Mouse (Mus musculus): ENCODE results near the gene Olfr1150-ps1.

The Olfr1150-ps1 gene

DNA sequence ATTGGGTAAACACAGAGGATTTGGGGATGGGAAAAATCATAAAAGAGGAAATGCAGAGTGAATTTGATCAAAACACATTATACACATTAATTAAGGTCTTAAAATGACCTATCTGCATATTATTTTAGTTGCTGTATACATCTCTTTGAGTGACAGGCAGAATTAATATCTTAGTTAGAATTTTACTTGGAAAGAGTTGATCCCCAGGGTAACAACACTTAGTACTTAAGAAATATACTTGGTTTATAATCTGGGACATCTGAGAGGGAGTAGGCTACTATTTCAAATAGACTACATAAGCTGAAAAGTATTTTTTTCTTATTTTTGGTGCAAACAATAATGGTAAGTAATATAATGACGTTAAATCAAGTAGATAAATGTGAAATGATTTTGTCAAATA, at the start of gene Olfr1150-ps1:
Gene Olfr1150-ps1, plus strand, starts transcription at position 301 of the 400 bp plus-strand sequence.
- no peak for DNase-seq

DNA sequence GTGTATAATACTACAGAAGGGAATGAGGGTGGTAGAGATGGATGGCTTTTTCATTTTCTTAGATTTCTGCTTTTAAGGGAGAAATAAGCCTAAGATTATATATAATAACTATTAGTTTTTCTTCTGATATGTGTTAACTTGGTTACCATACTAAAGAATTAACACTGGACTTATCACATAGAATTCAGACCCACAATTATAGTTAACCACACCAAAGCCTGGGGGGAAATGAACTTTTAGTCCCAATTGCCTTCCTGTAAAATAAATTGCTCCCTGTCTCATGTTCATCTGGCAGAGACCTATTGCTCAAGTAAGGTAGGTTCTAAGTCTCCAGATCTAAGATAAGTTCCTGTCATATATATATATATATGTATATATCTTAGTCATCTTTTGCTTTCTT, 43.5 kb upstream of the Olfr1150-ps1 start, which contains the start of gene Olfr1143:
Gene Olfr1143, plus strand, starts transcription at position 301 of the 400 bp plus-strand sequence.
- DNase-seq: no peak

DNA sequence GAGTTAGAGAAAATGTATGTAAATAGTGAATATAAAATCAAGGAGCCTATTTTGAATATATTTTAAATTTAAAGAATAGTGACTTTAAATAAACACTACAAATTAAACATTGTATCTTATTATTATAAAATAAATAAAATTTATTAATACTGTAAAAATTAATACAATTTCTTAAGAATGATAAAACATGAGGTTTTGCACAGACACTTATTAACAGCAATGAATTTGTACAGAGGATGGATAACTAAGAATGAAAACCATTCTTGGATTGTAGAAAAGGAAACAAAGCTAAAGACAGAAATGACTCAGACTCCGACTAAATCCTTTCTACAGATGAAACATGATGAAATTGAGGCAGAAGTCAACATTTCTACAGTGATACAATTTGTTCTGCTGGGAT, 34.3 kb upstream of the Olfr1150-ps1 start, which contains the start of gene Olfr1145:
Gene Olfr1145, plus strand, starts transcription at position 301 of the 400 bp plus-strand sequence.
- DNase-seq: no peak

DNA sequence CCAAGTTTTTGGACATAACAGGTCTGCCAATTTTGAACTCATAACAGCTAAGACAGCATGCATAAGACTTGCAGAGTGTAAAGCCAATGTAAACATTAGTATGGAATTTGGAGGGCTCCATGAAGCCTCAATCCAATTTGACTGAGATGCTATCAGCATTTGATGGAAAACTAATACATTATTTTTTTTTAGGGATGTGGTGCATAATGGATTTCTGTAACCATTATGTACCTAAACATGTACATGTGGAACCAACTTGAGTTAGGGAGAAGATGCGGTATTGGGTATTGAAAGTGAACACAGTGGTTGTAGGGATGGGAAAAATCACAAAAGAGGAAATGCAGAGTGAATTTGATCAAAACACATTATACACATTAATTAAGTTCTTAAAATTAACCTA, 13.6 kb upstream of the Olfr1150-ps1 start, which contains the start of gene Olfr1148:
Gene Olfr1148, plus strand, starts transcription at position 301 of the 400 bp plus-strand sequence.
- no peak for DNase-seq

DNA sequence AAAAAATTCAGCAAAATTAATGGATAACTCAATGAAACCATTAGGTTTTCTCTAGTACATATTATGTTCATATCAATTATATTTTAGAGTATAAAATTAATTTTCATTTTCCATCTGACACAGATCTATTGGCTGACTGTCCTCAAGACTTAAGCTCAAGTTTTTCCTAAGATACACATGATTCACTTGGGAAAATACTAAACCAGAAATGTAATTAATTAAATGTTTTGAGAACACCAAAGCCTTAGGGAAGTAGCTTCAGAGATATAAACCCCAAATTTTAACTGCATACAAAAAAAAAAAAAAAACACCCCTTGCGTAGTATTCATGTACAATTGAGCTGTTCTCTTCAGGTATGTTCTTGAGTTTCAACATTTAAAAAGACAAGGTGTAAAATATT, 11.8 kb downstream of the Olfr1150-ps1 start, which contains the start of gene Olfr1151:
Gene Olfr1151, plus strand, starts transcription at position 301 of the 400 bp plus-strand sequence.
- DNase-seq: no peak

DNA sequence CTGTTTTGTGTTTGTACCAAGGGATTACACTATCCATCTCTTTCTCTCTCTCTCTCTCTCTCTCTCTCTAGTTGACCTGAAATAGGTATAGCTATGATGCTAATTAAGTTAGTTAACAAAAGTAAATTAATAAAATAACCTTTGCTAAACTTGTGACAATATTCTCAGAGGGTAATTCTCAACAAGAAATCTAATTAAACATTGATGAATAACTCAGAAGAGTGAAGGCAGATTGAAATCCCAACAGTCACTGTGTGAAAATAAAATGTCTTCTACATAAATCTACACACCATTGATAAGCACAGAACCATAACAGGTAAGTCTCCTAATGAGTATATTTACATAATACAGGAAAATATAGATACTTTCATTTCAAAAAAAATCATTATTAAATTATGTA, 22.4 kb downstream of the Olfr1150-ps1 start, which contains the start of gene Olfr1152:
Gene Olfr1152, plus strand, starts transcription at position 301 of the 400 bp plus-strand sequence.
- DNase-seq: no peak

DNA sequence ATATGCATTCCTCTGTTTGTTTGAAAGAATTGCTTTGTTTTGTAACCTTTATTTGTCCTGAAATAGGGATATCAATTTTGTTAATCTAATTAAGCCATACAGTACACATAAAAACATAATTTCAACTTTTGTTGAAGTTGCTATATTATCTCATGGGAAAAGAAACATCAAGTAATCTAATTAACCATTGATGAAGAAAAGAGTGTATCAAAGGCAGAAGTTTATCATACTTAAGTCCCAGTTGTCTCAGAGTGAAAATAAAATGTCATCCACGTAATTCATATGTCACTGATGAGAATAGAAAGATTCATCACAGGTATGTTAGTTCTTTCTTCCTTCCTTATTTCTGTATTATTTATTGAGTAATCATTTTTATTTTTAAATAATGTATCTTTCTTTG, 50.9 kb downstream of the Olfr1150-ps1 start, which contains the start of gene Olfr1153:
Gene Olfr1153, plus strand, starts transcription at position 301 of the 400 bp plus-strand sequence.
- no peak for DNase-seq

All from embryo, embryonic 11 days (tissue).